Mouse (Mus musculus) ES-E14 (cell line): Measurements from ENCODE around the gene Cyp4a30b. TPM values are rescaled to one million over a fixed set of nuclear protein-coding genes. Genes with fewer than 3 reads are reported as not detected.
"Not testable (repeated sequence)": the region's sequence is repeated elsewhere in the genome, so short reads cannot be mapped to it uniquely, and the experiment has no call there.

ENCODE experiments used
- DNase-seq: peaks from one replicate; pipeline ENCODE4 v3.0.0-alpha.2; 2013; ENCODE audit warnings: low read depth, low spot score
- H3K27ac ChIP-seq: 2 replicates; pipeline ENCODE4 v1.5.1; 2012; ENCODE audit warnings: low read depth, mild to moderate bottlenecking, low read length, moderate library complexity, mixed read lengths; ENCODE audit not compliant: poor library complexity, insufficient read depth, severe bottlenecking
- H3K36me3 ChIP-seq: 2 replicates; pipeline ENCODE4 v1.6.1; 2012; ENCODE audit warnings: mild to moderate bottlenecking, low read length, moderate library complexity, mixed read lengths; ENCODE audit not compliant: control insufficient read depth, poor library complexity, insufficient read depth, severe bottlenecking
- H3K4me1 ChIP-seq, 2 experiments: fragments of 150-350 bp in 1 of 2; sonication (generic) in 1 of 2; 2 replicates each; pipeline ENCODE4 v1.6.1; 2012; ENCODE audit warnings: low read length in 2 of 2, mild to moderate bottlenecking in 1 of 2, mixed read lengths in 1 of 2; ENCODE audit not compliant: control insufficient read depth in 2 of 2, insufficient read depth in 2 of 2, poor library complexity in 1 of 2
- H3K4me3 ChIP-seq, 2 experiments: fragments of 150-350 bp in 1 of 2; sonication (generic) in 1 of 2; 2 replicates each; pipeline ENCODE4 v1.5.1; 2012; ENCODE audit warnings: low read length in 2 of 2, low read depth in 1 of 2, mild to moderate bottlenecking in 1 of 2, mixed read lengths in 1 of 2; ENCODE audit not compliant: insufficient read depth in 1 of 2, poor library complexity in 1 of 2, severe bottlenecking in 1 of 2
- H3K9ac ChIP-seq: 2 replicates; pipeline ENCODE4 v1.6.1; 2012; ENCODE audit warnings: low read depth, mild to moderate bottlenecking, low read length, mixed read lengths; ENCODE audit not compliant: poor library complexity, insufficient read depth, severe bottlenecking
- H3K9me3 ChIP-seq: fragments of 150-350 bp; sonication (generic); 2 replicates; pipeline ENCODE4 v1.6.1; 2012; ENCODE audit warnings: low read depth, mild to moderate bottlenecking, low read length; ENCODE audit not compliant: control insufficient read depth, insufficient read depth
- CHD2 ChIP-seq: IDR thresholded peaks from 2 replicates; pipeline ENCODE4 v1.6.1; 2014; ENCODE audit warnings: mild to moderate bottlenecking, low read depth, low read length, inconsistent platforms
- HCFC1 ChIP-seq: IDR thresholded peaks from 2 replicates; pipeline ENCODE4 v1.6.1; 2012; ENCODE audit warnings: low read length, inconsistent platforms, borderline replicate concordance; ENCODE audit not compliant: insufficient read depth
- MAFK ChIP-seq: IDR thresholded peaks from 2 replicates; pipeline ENCODE4 v1.6.1; 2014; ENCODE audit warnings: mild to moderate bottlenecking, low read depth, low read length, inconsistent platforms; ENCODE audit not compliant: insufficient read depth
- ZC3H11A ChIP-seq: IDR thresholded peaks from 2 replicates; pipeline ENCODE4 v1.6.1; 2012; ENCODE audit warnings: low read depth, mild to moderate bottlenecking, inconsistent platforms, low read length, borderline replicate concordance
- ZNF384 ChIP-seq: IDR thresholded peaks from 2 replicates; pipeline ENCODE4 v1.6.1; 2012; ENCODE audit warnings: low read depth, low read length, inconsistent platforms
- in situ Hi-C, 2 experiments: fragments of 600-800 bp; cut with MboI; formaldehyde crosslinking; loops; one replicate each; pipeline ENCODE4 v1.15.1; 2025; ENCODE audit warnings: low sequenced_read_pairs in 2 of 2, inconsistent platforms in 1 of 2; ENCODE audit not compliant: unreplicated experiment in 2 of 2
- total RNA-seq: library from RNA; depleted of rRNA; stranded (reverse); fragments of 300-350 nt; gene quantifications from 2 replicates; pipeline ENCODE4 v1.2.3, GENCODE M21; 2012

Gene Cyp4a30b
- total RNA-seq, 1 experiment, result not detected

- no peaks in the 10 kb centered on the region for H3K4me1 ChIP-seq
Observed at GRCm38 (mm10) chr4:115481006-115481652, 28.7 kb downstream of the Cyp4a30b start.

GRCm38 (mm10) chr4:115496001-115496400, 43.6 kb downstream of the Cyp4a30b start, which contains the start of gene Cyp4a14:
Cyp4a14 (minus strand) TSS chr4:115496142.
- Histone ChIP-seq H3K27ac (no peak within 1 kb of the TSS), H3K9me3 (no peaks in the 10 kb centered on the region), H3K36me3 (no peaks in the 10 kb centered on the region), H3K4me3 (no peak within 1 kb of the TSS), H3K4me1 (no peaks in the 10 kb centered on the region), H3K9ac (no peak within 1 kb of the TSS)
- DNase-seq, result no peak
- TF ChIP-seq CHD2 (no peak), MAFK (no peak), ZC3H11A (no peak), HCFC1 (no peak), ZNF384 (no peak)
- in situ Hi-C loops, result no loop called here

More at GRCm38 (mm10) chr4:115481006-115481652, 28.7 kb downstream of the Cyp4a30b start:
- TF ChIP-seq ZNF384 (no peak), MAFK (no peak), HCFC1 (no peak), ZC3H11A (no peak), CHD2 (no peak)
- H3K27ac ChIP-seq, result no peak overlapping the region
- DNase-seq, result no peak
- H3K36me3 ChIP-seq, result no peaks in the 10 kb centered on the region
- no peaks in the 10 kb centered on the region for H3K9me3 ChIP-seq
- no peak overlapping the region for H3K4me3 ChIP-seq
- in situ Hi-C loops, result loop anchor here in 1 of 2 experiments (10.0 kb wide), 1 partner anchor 224 kb away; no protein-coding TSS in a partner anchor
- no peak overlapping the region for H3K9ac ChIP-seq

DNA sequence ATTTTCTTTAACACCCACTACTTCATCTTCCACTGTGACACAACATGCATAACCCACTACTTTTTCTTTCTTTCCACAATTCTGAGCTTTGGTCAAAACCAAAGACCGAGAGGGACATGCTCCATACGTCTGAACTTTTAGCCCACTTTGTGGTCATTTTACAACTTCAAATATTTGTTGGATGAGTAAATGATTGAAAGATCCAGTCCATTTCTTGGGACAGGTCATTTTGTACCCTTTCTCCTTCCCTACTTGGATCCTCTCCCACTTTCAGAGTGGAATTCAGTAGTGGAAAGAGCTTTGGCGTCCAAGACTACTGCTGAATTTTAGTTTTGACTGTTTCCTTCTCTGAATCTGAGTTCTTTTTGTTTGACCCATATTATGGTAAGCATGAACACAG, 45.1 kb downstream of the Cyp4a30b start:
- Histone ChIP-seq H3K4me1 (no peaks in the 10 kb centered on the region), H3K27ac (no peak overlapping the region), H3K36me3 (no peaks in the 10 kb centered on the region), H3K9me3 (no peaks in the 10 kb centered on the region), H3K4me3 (no peak overlapping the region), H3K9ac (no peak overlapping the region)
- TF ChIP-seq ZNF384, result no peak
- TF ChIP-seq CHD2, result no peak
- TF ChIP-seq ZC3H11A, result no peak
- TF ChIP-seq MAFK, result no peak
- TF ChIP-seq HCFC1, result no peak
- in situ Hi-C loops, result no loop called here
- DNase-seq, result no peak

GRCm38 (mm10) chr4:115513964-115514363, 61.6 kb downstream of the Cyp4a30b start:
- H3K27ac ChIP-seq, H3K4me1 ChIP-seq, H3K9ac ChIP-seq, H3K36me3 ChIP-seq, H3K4me3 ChIP-seq, in situ Hi-C loops, H3K9me3 ChIP-seq, DNase-seq: not testable (repeated sequence)

DNA sequence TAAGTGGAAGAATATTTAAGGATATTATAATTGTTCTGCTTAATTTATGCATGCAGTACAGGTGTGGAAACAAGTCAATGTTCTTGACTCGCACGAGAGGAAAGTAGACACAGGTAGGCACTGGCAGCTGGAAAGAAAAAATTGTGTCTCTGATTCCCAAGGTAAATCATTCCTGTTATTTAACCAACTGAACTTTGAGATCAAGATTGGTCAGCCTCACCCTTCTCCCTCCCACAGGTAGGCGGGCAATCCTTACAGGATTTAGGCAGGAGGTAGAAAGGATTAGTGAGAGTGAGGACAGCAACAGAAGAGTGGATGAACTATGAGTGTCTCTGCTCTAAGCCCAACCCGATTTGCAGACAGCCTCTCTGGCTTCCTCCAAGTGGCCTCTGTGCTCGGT, 65.6 kb downstream of the Cyp4a30b start, which contains the start of gene Cyp4a10:
Gene Cyp4a10 (plus strand): TSS at position 265 of the 400 bp plus-strand sequence.
- H3K9ac ChIP-seq, DNase-seq, H3K4me3 ChIP-seq, H3K36me3 ChIP-seq, in situ Hi-C loops, H3K9me3 ChIP-seq, H3K4me1 ChIP-seq, H3K27ac ChIP-seq: not testable (repeated sequence)
